Comparison of ENCODE assay signal across 12 mouse cellular contexts in the genomic region with DNA sequence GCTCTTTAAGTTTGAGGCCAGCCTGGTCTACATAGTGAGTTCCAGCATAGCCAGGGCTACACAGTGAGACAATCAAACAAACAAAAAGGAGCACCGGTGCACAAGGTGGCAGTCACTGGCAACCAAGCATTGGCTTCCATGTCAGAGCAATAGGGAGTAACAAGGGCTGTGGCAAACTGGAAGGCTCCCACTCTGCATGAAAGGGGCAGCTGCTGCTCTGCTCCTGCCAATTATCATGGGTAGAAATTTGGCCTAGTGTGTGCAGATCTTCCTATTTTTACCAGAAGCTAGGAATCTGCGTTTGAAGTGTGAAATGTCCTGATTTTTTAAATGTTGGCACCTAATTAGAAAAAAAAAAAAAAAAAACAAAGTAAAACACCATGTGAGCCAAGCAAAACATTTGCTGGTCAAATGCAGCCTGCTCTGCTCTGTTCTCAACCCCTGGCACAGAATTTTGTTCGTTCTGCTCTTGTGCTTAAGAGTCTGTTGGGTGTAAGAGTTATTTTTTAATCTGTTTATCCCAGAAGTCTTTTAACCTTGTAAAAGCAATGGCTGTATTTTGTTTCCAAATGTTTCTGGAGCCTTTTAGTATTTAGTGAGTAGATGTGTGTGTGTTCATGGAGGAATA. TPM values are rescaled to one million over a fixed set of nuclear protein-coding genes. Genes with fewer than 3 reads are reported as not detected.
DNase-seq lines count a peak whose midpoint lies in the region; ATAC-seq and TF ChIP-seq lines count a peak whose summit lies in the region.
"Had no signal": no experiment of that assay in that cellular context is flagged by ENCODE, and none has a peak within 500 bp of the region (broad histone marks: within the 10 kb centered on the region; RNA-seq: fewer than 3 reads in every experiment).

No protein-coding gene starts in this region.

- H3K9ac ChIP-seq in heart, postnatal 0 days (replicated peaks; ENCODE audit: low read depth, low read length) = no peak overlapping the region
- H3K9ac ChIP-seq in limb, embryonic 12.5 days (replicated peaks) = 0 out of 2 replicates have a peak overlapping the region, but pooled peaks have one; percentile 34
- H3K9ac ChIP-seq in limb, embryonic 13.5 days = 0 out of 2 replicates have a peak overlapping the region, but pooled peaks have one; percentile 31
- no peak overlapping the region for H3K9ac ChIP-seq in hindbrain, embryonic 11.5 days (ENCODE audit: low read depth, low read length)
- H3K9ac ChIP-seq: hindbrain, embryonic 14.5 days had no signal

- WGBS in heart, postnatal 0 days = 68% methylated on average over 3 of the region's 3 CpGs
- WGBS in limb, embryonic 12.5 days = 79% methylated on average over 3 of the region's 3 CpGs
- 90% methylated on average over 3 of the region's 3 CpGs for WGBS in limb, embryonic 10.5 days
- 65% methylated on average over 3 of the region's 3 CpGs for WGBS in limb, embryonic 13.5 days
- 87% methylated on average over 3 of the region's 3 CpGs for WGBS in hindbrain, embryonic 11.5 days

- no peak for ATAC-seq in heart, postnatal 0 days (ENCODE audit: insufficient read depth, low read depth)
- no peak for ATAC-seq in limb, embryonic 12.5 days (ENCODE audit: insufficient number of reproducible peaks, insufficient read depth, low FRiP score, low TSS enrichment, low read depth)
- ATAC-seq in limb, embryonic 13.5 days (ENCODE audit: low FRiP score, low read depth) = no peak
- ATAC-seq in hindbrain, embryonic 11.5 days (ENCODE audit: low FRiP score) = no peak

- H3K27me3 ChIP-seq in heart, postnatal 0 days (ENCODE audit: control insufficient read depth, insufficient read depth, low read length) = no peaks in the 10 kb centered on the region
- H3K27me3 ChIP-seq in limb, embryonic 12.5 days = no peaks in the 10 kb centered on the region
- H3K27me3 ChIP-seq in limb, embryonic 10.5 days (ENCODE audit: low read depth, poor library complexity, severe bottlenecking) = no peaks in the 10 kb centered on the region
- no peaks in the 10 kb centered on the region for H3K27me3 ChIP-seq in limb, embryonic 13.5 days
- H3K27me3 ChIP-seq in hindbrain, embryonic 11.5 days (ENCODE audit: control insufficient read depth, insufficient read depth, low read length) = no peaks in the 10 kb centered on the region

- H3K9me3 ChIP-seq in heart, postnatal 0 days (replicated peaks; ENCODE audit: control insufficient read depth, low read length) = no peaks in the 10 kb centered on the region
- H3K9me3 ChIP-seq in limb, embryonic 12.5 days = no peaks in the 10 kb centered on the region
- no peaks in the 10 kb centered on the region for H3K9me3 ChIP-seq in limb, embryonic 10.5 days (replicated peaks)
- H3K9me3 ChIP-seq in limb, embryonic 13.5 days = no peaks in the 10 kb centered on the region
- H3K9me3 ChIP-seq in hindbrain, embryonic 11.5 days (ENCODE audit: control insufficient read depth, low read length) = no peaks in the 10 kb centered on the region

- peak overlapping the region; percentile 53; the same call in 1 of the 2 replicates for H3K27ac ChIP-seq in heart, postnatal 0 days (ENCODE audit: low read depth)
- H3K27ac ChIP-seq in limb, embryonic 12.5 days = peak overlapping the region; percentile 62
- H3K27ac ChIP-seq in limb, embryonic 10.5 days = no peak overlapping the region
- H3K27ac ChIP-seq in limb, embryonic 13.5 days = peak overlapping the region; percentile 81
- no peak overlapping the region for H3K27ac ChIP-seq in hindbrain, embryonic 11.5 days (ENCODE audit: low read depth, low read length)
- H3K27ac ChIP-seq: hindbrain, embryonic 14.5 days; macrophage had no signal

- TF ChIP-seq CTCF in heart, postnatal 0 days (IDR thresholded peaks at IDR 0.05; ENCODE audit: low read depth) = no peak

- H3K4me2 ChIP-seq in heart, postnatal 0 days (ENCODE audit: low read depth, low read length) = no peak overlapping the region
- no peak overlapping the region for H3K4me2 ChIP-seq in limb, embryonic 12.5 days
- H3K4me2 ChIP-seq in limb, embryonic 13.5 days (replicated peaks) = peak overlapping the region; percentile 9; the same call in 1 of the 2 replicates
- no peak overlapping the region for H3K4me2 ChIP-seq in hindbrain, embryonic 11.5 days (replicated peaks; ENCODE audit: low read depth, low read length)
- H3K4me2 ChIP-seq: hindbrain, embryonic 14.5 days had no signal

- no peaks in the 10 kb centered on the region for H3K36me3 ChIP-seq in heart, postnatal 0 days (replicated peaks; ENCODE audit: control insufficient read depth, insufficient read depth, low read length)
- peaks cover 1% of the 10 kb centered on the region; the same call in 1 of the 2 replicates for H3K36me3 ChIP-seq in limb, embryonic 12.5 days
- H3K36me3 ChIP-seq in limb, embryonic 10.5 days = peaks cover 4% of the 10 kb centered on the region
- no peaks in the 10 kb centered on the region for H3K36me3 ChIP-seq in limb, embryonic 13.5 days
- no peaks in the 10 kb centered on the region for H3K36me3 ChIP-seq in hindbrain, embryonic 11.5 days (ENCODE audit: control insufficient read depth, insufficient read depth, low read length)

- peaks cover 16% of the 10 kb centered on the region for H3K4me1 ChIP-seq in heart, postnatal 0 days (ENCODE audit: control insufficient read depth, insufficient read depth)
- H3K4me1 ChIP-seq in limb, embryonic 12.5 days (replicated peaks) = peaks cover 35% of the 10 kb centered on the region
- peaks cover 25% of the 10 kb centered on the region for H3K4me1 ChIP-seq in limb, embryonic 10.5 days
- peaks cover 44% of the 10 kb centered on the region for H3K4me1 ChIP-seq in limb, embryonic 13.5 days
- no peaks in the 10 kb centered on the region for H3K4me1 ChIP-seq in hindbrain, embryonic 11.5 days (replicated peaks; ENCODE audit: control insufficient read depth, insufficient read depth, low read length)

- no peak for TF ChIP-seq EP300 in heart, postnatal 0 days (IDR thresholded peaks at IDR 0.05; ENCODE audit: low read depth)

- peak; percentile 3 for DNase-seq in adrenal gland, postnatal 14 days
- DNase-seq in adrenal gland, postnatal 36 days = no peak
- no peak for DNase-seq in heart, postnatal 0 days (ENCODE audit: low spot score)
- DNase-seq in heart, postnatal 4 days = no peak
- no peak for DNase-seq in limb, embryonic 10.5 days (ENCODE audit: low spot score)
- DNase-seq in hindbrain, embryonic 11.5 days (ENCODE audit: low spot score) = no peak
- DNase-seq: right cerebral cortex, postnatal 14 days had no signal

- no peak overlapping the region for H3K4me3 ChIP-seq in heart, postnatal 0 days (ENCODE audit: low read depth, low read length)
- no peak overlapping the region for H3K4me3 ChIP-seq in limb, embryonic 12.5 days (replicated peaks)
- no peak overlapping the region for H3K4me3 ChIP-seq in limb, embryonic 10.5 days
- no peak overlapping the region for H3K4me3 ChIP-seq in limb, embryonic 13.5 days
- no peak overlapping the region for H3K4me3 ChIP-seq in hindbrain, embryonic 11.5 days (ENCODE audit: low read depth, low read length)

RNA-seq across cellular contexts. Expression of gene Ift122, which starts 2.6 kb away (rescaled TPM):
- total RNA-seq in adrenal gland, postnatal 14 days (2021) = 15.4 and 16.5 TPM in 2 replicates
- 10 to 100 TPM; 16.3 to 16.7 TPM for total RNA-seq in adrenal gland, postnatal 36 days (2021)
- 17.8 and 25.8 TPM in 2 replicates for total RNA-seq in heart, postnatal 0 days (2014; rRNA removed; ENCODE audit: low replicate concordance)
- 13.3 and 13.5 TPM in 2 replicates for polyA plus RNA-seq in heart, postnatal 0 days (2015; fragmentation: Nextera tagmentation; extraction: Ambion mirVana)
- 10 to 100 TPM; 16.3 to 17.6 TPM for total RNA-seq in heart, postnatal 4 days (2021)
- polyA plus RNA-seq in limb, embryonic 12.5 days (2016; fragmentation: Nextera tagmentation; extraction: Ambion mirVana) = 32.1 and 34.9 TPM in 2 replicates
- polyA plus RNA-seq in limb, embryonic 10.5 days (2016; fragmentation: Nextera tagmentation; extraction: Ambion mirVana) = 28.0 and 34.2 TPM in 2 replicates
- polyA plus RNA-seq in limb, embryonic 13.5 days (2015; fragmentation: Nextera tagmentation; extraction: Ambion mirVana) = 25.8 and 27.9 TPM in 2 replicates
- 22.5 and 26.8 TPM in 2 replicates for polyA plus RNA-seq in hindbrain, embryonic 11.5 days (2014; fragmentation: Nextera tagmentation; extraction: Ambion mirVana)

RNA-seq across cellular contexts. Expression of gene Mbd4, which starts 2.7 kb away (rescaled TPM):
- 4.1 and 4.6 TPM in 2 replicates for total RNA-seq in adrenal gland, postnatal 14 days (2021)
- 1 to 10 TPM; 2.4 to 2.6 TPM for total RNA-seq in adrenal gland, postnatal 36 days (2021)
- total RNA-seq in heart, postnatal 0 days (2014; rRNA removed; ENCODE audit: low replicate concordance) = 1.2 and 1.5 TPM in 2 replicates
- polyA plus RNA-seq in heart, postnatal 0 days (2015; fragmentation: Nextera tagmentation; extraction: Ambion mirVana) = 3.4 and 4.8 TPM in 2 replicates
- total RNA-seq in heart, postnatal 4 days (2021) = 1 to 10 TPM; 3.4 to 3.8 TPM
- polyA plus RNA-seq in limb, embryonic 12.5 days (2016; fragmentation: Nextera tagmentation; extraction: Ambion mirVana) = 32.3 and 33.7 TPM in 2 replicates
- polyA plus RNA-seq in limb, embryonic 10.5 days (2016; fragmentation: Nextera tagmentation; extraction: Ambion mirVana) = 35.3 and 37.8 TPM in 2 replicates
- polyA plus RNA-seq in limb, embryonic 13.5 days (2015; fragmentation: Nextera tagmentation; extraction: Ambion mirVana) = 23.6 and 27.7 TPM in 2 replicates
- polyA plus RNA-seq in hindbrain, embryonic 11.5 days (2014; fragmentation: Nextera tagmentation; extraction: Ambion mirVana) = 22.2 and 24.5 TPM in 2 replicates

RNA-seq across cellular contexts. Expression of gene Efcab12, which starts 17.6 kb away (rescaled TPM):
- 0.64 and 0.70 TPM in 2 replicates for total RNA-seq in adrenal gland, postnatal 14 days (2021)
- under 1 TPM; 0.36 to 0.86 TPM for total RNA-seq in adrenal gland, postnatal 36 days (2021)
- total RNA-seq in heart, postnatal 0 days (2014; rRNA removed; ENCODE audit: low replicate concordance) = 1.5 TPM in 1 of 2 replicates, not detected in the other
- 0.29 and 0.30 TPM in 2 replicates for polyA plus RNA-seq in heart, postnatal 0 days (2015; fragmentation: Nextera tagmentation; extraction: Ambion mirVana)
- under 1 TPM; 0.88 to 0.90 TPM for total RNA-seq in heart, postnatal 4 days (2021)
- 0.45 and 0.51 TPM in 2 replicates for polyA plus RNA-seq in limb, embryonic 12.5 days (2016; fragmentation: Nextera tagmentation; extraction: Ambion mirVana)
- polyA plus RNA-seq in limb, embryonic 10.5 days (2016; fragmentation: Nextera tagmentation; extraction: Ambion mirVana) = 0.49 and 0.66 TPM in 2 replicates
- polyA plus RNA-seq in limb, embryonic 13.5 days (2015; fragmentation: Nextera tagmentation; extraction: Ambion mirVana) = 0.41 and 0.54 TPM in 2 replicates
- polyA plus RNA-seq in hindbrain, embryonic 11.5 days (2014; fragmentation: Nextera tagmentation; extraction: Ambion mirVana) = 2.1 TPM in 2 replicates
- total RNA-seq: monocyte, adult 5-6 weeks had no signal

RNA-seq across cellular contexts. Expression of gene Rpl32, which starts 47.3 kb away (rescaled TPM):
- 1,105 and 1,295 TPM in 2 replicates for total RNA-seq in adrenal gland, postnatal 14 days (2021)
- total RNA-seq in adrenal gland, postnatal 36 days (2021) = 1,000 to 10,000 TPM; 1,143 to 1,221 TPM
- 1,019 and 1,034 TPM in 2 replicates for total RNA-seq in heart, postnatal 0 days (2014; rRNA removed; ENCODE audit: low replicate concordance)
- 1,074 and 1,115 TPM in 2 replicates for polyA plus RNA-seq in heart, postnatal 0 days (2015; fragmentation: Nextera tagmentation; extraction: Ambion mirVana)
- total RNA-seq in heart, postnatal 4 days (2021) = 1,000 to 10,000 TPM; 1,006 to 1,007 TPM
- polyA plus RNA-seq in limb, embryonic 12.5 days (2016; fragmentation: Nextera tagmentation; extraction: Ambion mirVana) = 2,195 and 2,268 TPM in 2 replicates
- polyA plus RNA-seq in limb, embryonic 10.5 days (2016; fragmentation: Nextera tagmentation; extraction: Ambion mirVana) = 1,689 and 1,952 TPM in 2 replicates
- 2,055 and 2,057 TPM in 2 replicates for polyA plus RNA-seq in limb, embryonic 13.5 days (2015; fragmentation: Nextera tagmentation; extraction: Ambion mirVana)
- polyA plus RNA-seq in hindbrain, embryonic 11.5 days (2014; fragmentation: Nextera tagmentation; extraction: Ambion mirVana) = 1,766 and 1,778 TPM in 2 replicates

Comparison
In these comparisons a context has a peak if more than half of its experiments do, and no peak if none do; other contexts are left out.
1. H3K27ac ChIP-seq: peak in heart, postnatal 0 days (single experiment), limb, embryonic 12.5 days (single experiment) and limb, embryonic 13.5 days (single experiment); none in limb, embryonic 10.5 days (single experiment) and hindbrain, embryonic 11.5 days (single experiment).
2. H3K9ac ChIP-seq: peak in limb, embryonic 12.5 days (single experiment) and limb, embryonic 13.5 days (single experiment); none in heart, postnatal 0 days (single experiment) and hindbrain, embryonic 11.5 days (single experiment).